Mouse (Mus musculus) adrenal gland, adult 18-20 months (tissue): Measurements from ENCODE around the gene Gm10959. TPM values are rescaled to one million over a fixed set of nuclear protein-coding genes. Genes with fewer than 3 reads are reported as not detected.

ENCODE experiments used
- DNase-seq, 2 experiments: peaks; one replicate each; pipeline ENCODE4 v3.0.0; 2021 to 2022; ENCODE audit warnings: low spot score in 2 of 2
- total RNA-seq, 2 experiments: library from RNA; stranded (reverse); gene quantifications; 1 replicate in 1 of 2; 2 replicates in 1 of 2; pipeline ENCODE4 v1.2.3; 2021

Gene Gm10959
- total RNA-seq, 2 experiments from 2014 or later, result not detected

DNA sequence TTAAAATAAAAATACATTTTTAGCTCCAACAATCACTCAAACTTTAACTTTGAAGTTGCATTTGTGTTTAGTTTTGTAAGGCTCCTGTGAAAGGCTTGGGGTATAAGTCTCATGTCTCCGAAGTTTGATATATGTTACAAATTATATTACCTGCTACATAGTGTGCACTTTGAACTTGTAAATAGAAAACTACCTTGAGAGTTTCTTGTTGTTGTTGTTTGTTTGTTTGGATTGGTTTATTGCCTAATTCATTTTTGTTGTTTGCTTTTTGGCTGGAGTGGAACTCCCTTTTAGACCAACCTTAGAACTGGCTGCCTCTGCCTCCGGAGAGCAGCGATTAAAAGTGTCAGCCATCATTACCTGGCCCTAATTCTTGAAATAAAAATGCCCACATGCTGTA, 24.4 kb downstream of the Gm10959 start, which contains the start of gene Fabp2:
Fabp2 (plus strand) TSS at position 301 of the 400 bp plus-strand sequence.
- DNase-seq, result no peak

- peak in 1 of 2 experiments; percentile 5 for DNase-seq
These were observed 30.8 kb downstream of the Gm10959 start for GRCm38 (mm10) chr3:122888371-122888819.

DNA sequence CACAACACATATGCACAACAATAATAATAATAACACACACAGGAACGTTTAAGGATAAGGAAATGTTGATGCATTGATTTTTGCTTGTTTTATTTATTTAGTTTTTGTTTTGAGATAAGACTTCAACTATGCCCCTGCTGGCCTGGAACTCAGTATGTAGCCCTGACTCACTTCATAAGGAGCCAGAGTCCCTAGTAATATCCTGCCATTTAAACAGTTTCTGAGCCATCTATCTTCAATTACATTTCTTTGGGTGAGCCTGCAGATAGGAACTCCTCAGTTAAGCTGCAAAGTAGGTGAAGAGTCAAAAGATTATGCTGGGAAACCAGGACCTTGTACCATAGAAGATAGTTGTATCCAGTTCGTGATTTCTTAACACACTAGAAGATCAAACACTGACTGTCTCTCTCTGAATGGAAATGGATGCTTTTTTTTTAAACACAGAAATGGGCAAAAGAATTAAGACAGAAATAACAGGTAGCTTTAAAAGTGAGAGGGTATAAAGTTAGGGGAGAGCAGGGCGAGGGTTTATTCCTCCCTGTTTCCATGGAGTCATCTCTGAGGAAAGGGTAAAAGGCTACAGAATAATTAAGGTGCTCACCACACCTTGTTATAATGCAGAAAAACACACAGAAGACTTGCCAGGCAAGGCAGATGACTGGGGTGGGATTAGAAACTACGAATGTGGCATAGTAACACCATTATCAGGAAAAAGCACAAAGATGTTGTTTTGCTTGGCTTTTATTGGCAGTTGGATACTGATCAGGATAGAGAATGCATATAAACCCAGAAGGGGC, 31.5 kb downstream of the Gm10959 start:
- DNase-seq, result no peak

GRCm38 (mm10) chr3:122878705-122879315, 40.4 kb downstream of the Gm10959 start:
- no peak for DNase-seq

- no peak for DNase-seq
These were observed 41.6 kb downstream of the Gm10959 start for GRCm38 (mm10) chr3:122877543-122877942.

DNA sequence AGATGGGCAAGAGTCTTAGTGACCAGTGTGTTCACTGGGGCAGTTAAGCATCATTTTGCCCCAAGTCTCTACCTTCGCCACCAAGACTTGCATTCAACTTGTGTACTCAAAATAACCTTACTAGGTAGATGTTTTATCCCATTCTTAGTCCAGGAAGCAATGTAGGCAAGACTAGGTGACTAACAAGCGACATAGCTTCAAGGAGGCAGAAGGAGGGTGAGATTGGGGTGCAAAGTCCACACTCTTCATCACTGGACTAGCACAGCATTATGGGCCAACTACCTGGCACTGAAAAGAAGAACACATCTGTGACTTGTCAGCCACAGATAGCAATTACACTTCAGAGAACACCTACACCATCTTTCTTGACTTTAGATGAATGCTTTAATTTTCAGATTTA, 42.3 kb downstream of the Gm10959 start:
- no peak for DNase-seq

GRCm38 (mm10) chr3:122871596-122871995, 47.6 kb downstream of the Gm10959 start:
- DNase-seq, result no peak

GRCm38 (mm10) chr3:122868270-122868669, 50.9 kb downstream of the Gm10959 start:
- DNase-seq, result no peak

GRCm38 (mm10) chr3:122865092-122865491, 54.1 kb downstream of the Gm10959 start:
- DNase-seq, result no peak

Other genes starting within 250 kb of the Gm10959 start
- gene Pde5a, start 190.4 kb downstream of the Gm10959 start, total RNA-seq, result 10 to 100 TPM; 43.8 to 46.0 TPM
- gene Fabp2, start 24.3 kb downstream of the Gm10959 start, total RNA-seq, result not detected
- 10 to 100 TPM; 51.6 to 53.2 TPM for gene 1810037I17Rik, start 4.8 kb upstream of the Gm10959 start, total RNA-seq
- 10 to 100 TPM; 24.8 to 28.2 TPM for gene Usp53, start 65.2 kb upstream of the Gm10959 start, total RNA-seq
- gene Myoz2, start 115.7 kb upstream of the Gm10959 start, total RNA-seq, result under 1 TPM in 1 of 2 experiments, not detected in 1; 0.42 TPM